Comparison of ENCODE assay signal across 8 mouse cellular contexts in the genomic region with DNA sequence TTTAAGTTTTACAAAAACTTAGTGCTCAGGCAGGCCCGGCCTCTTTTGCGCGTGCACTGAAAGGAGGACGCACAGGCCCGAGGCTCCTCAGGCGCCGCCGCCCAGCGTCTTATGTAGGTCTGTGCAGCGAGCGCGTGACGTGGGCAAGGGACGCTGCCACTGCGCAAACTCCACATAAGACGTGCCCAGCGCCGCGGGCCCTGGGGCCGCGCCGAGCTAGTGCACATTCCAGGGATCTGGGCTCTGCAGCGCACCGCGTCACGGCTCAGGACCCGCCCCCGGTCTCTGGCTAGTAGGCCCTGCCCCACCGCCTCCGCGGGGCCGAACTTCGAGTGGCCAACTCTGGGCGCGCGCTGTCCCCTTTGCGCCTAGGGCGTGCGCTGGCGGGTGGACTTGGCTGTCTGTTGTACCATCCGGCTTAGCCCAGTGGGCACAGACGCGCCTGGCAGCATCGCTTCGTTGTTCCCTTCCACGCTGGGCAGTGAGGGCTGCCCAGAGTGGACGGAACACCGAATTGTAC. TPM values are rescaled to one million over a fixed set of nuclear protein-coding genes. Genes with fewer than 3 reads are reported as not detected.
DNase-seq lines count a peak whose midpoint lies in the region; ATAC-seq and TF ChIP-seq lines count a peak whose summit lies in the region.

No protein-coding gene starts in this region.

- peak; percentile 60 for ATAC-seq in erythroid progenitor cell, adult 5-6 weeks (replicated peaks; ENCODE audit: low FRiP score, poor library complexity, severe bottlenecking)
- peak; percentile 86 for ATAC-seq in heart, embryonic 12.5 days (ENCODE audit: insufficient number of reproducible peaks, low FRiP score)
- peak; percentile 92 for ATAC-seq in kidney, postnatal 0 days (replicated peaks; ENCODE audit: low FRiP score, low read depth)
- peak; percentile 76 for ATAC-seq in liver, embryonic 12.5 days
- peak; percentile 86 for ATAC-seq in stomach, embryonic 15.5 days (ENCODE audit: insufficient read depth, low FRiP score, low read depth)

- H3K9me3 ChIP-seq in heart, embryonic 12.5 days (replicated peaks) = no peaks in the 10 kb centered on the region
- no peaks in the 10 kb centered on the region for H3K9me3 ChIP-seq in kidney, postnatal 0 days (replicated peaks; ENCODE audit: low read length)
- H3K9me3 ChIP-seq in liver, embryonic 12.5 days (replicated peaks) = no peaks in the 10 kb centered on the region
- H3K9me3 ChIP-seq in stomach, embryonic 15.5 days = no peaks in the 10 kb centered on the region

- no peaks in the 10 kb centered on the region for H3K27me3 ChIP-seq in heart, embryonic 12.5 days (replicated peaks)
- no peaks in the 10 kb centered on the region for H3K27me3 ChIP-seq in kidney, postnatal 0 days (ENCODE audit: insufficient read depth, low read length)
- no peaks in the 10 kb centered on the region for H3K27me3 ChIP-seq in liver, embryonic 12.5 days (replicated peaks)
- no peaks in the 10 kb centered on the region for H3K27me3 ChIP-seq in stomach, embryonic 15.5 days (replicated peaks)

- peak; percentile 45 for TF ChIP-seq CTCF in kidney, postnatal 0 days (IDR thresholded peaks at IDR 0.05; ENCODE audit: low read depth)

- WGBS in heart, embryonic 12.5 days = 1% methylated on average over 48 of the region's 48 CpGs
- under 1% methylated on average over 48 of the region's 48 CpGs for WGBS in kidney, postnatal 0 days
- 2% methylated on average over 48 of the region's 48 CpGs for WGBS in liver, embryonic 12.5 days (ENCODE audit: insufficient replicate concordance)
- under 1% methylated on average over 48 of the region's 48 CpGs for WGBS in stomach, embryonic 15.5 days

- DNase-seq in CD4-positive helper T cell, adult 2 months (ENCODE audit: low read depth, low spot score) = peak; percentile 99
- peak; percentile 97 for DNase-seq in brain, embryonic 18.5 days (ENCODE audit: low read depth, low spot score)
- DNase-seq in kidney, postnatal 0 days (ENCODE audit: low spot score) = peak; percentile 100
- DNase-seq in natural killer cell, adult 2 months (ENCODE audit: low spot score in 2 of 2) = peak; percentile 94 to 96

- H3K9ac ChIP-seq in heart, embryonic 12.5 days = peak overlapping the region; percentile 100
- H3K9ac ChIP-seq in kidney, postnatal 0 days (ENCODE audit: low read depth, low read length) = peak overlapping the region; percentile 99
- H3K9ac ChIP-seq in liver, embryonic 12.5 days = peak overlapping the region; percentile 83
- H3K9ac ChIP-seq in stomach, embryonic 15.5 days = peak overlapping the region; percentile 53; the same call in 1 of the 2 replicates

- H3K36me3 ChIP-seq in heart, embryonic 12.5 days = peaks cover 26% of the 10 kb centered on the region
- peaks cover 19% of the 10 kb centered on the region for H3K36me3 ChIP-seq in kidney, postnatal 0 days (ENCODE audit: insufficient read depth, low read length)
- H3K36me3 ChIP-seq in liver, embryonic 12.5 days = peaks cover 21% of the 10 kb centered on the region
- H3K36me3 ChIP-seq in stomach, embryonic 15.5 days = no peaks in the 10 kb centered on the region

- H3K4me2 ChIP-seq in heart, embryonic 12.5 days = peak overlapping the region; percentile 82
- H3K4me2 ChIP-seq in kidney, postnatal 0 days (ENCODE audit: low read length) = peak overlapping the region; percentile 96
- peak overlapping the region; percentile 87 for H3K4me2 ChIP-seq in liver, embryonic 12.5 days
- H3K4me2 ChIP-seq in stomach, embryonic 15.5 days = peak overlapping the region; percentile 65

- H3K4me3 ChIP-seq in heart, embryonic 12.5 days = peak overlapping the region; percentile 97
- H3K4me3 ChIP-seq in kidney, postnatal 0 days (replicated peaks; ENCODE audit: low read depth, low read length) = peak overlapping the region; percentile 67
- H3K4me3 ChIP-seq in liver, embryonic 12.5 days = peak overlapping the region; percentile 96
- peak overlapping the region; percentile 73 for H3K4me3 ChIP-seq in stomach, embryonic 15.5 days (replicated peaks)

- peaks cover 37% of the 10 kb centered on the region for H3K4me1 ChIP-seq in heart, embryonic 12.5 days (replicated peaks)
- H3K4me1 ChIP-seq in kidney, postnatal 0 days (replicated peaks; ENCODE audit: insufficient read depth, low read length) = peaks cover 25% of the 10 kb centered on the region
- H3K4me1 ChIP-seq in liver, embryonic 12.5 days = peaks cover 69% of the 10 kb centered on the region
- peaks cover 35% of the 10 kb centered on the region for H3K4me1 ChIP-seq in stomach, embryonic 15.5 days

- peak overlapping the region; percentile 100 for H3K27ac ChIP-seq in heart, embryonic 12.5 days (ENCODE audit: poor library complexity, severe bottlenecking)
- peak overlapping the region; percentile 100 for H3K27ac ChIP-seq in kidney, postnatal 0 days
- H3K27ac ChIP-seq in liver, embryonic 12.5 days = peak overlapping the region; percentile 97
- H3K27ac ChIP-seq in stomach, embryonic 15.5 days = peak overlapping the region; percentile 97

RNA-seq across cellular contexts. Expression of gene Irf2bp2, which starts 0.8 kb away (rescaled TPM):
- total RNA-seq in erythroid progenitor cell, adult 5-6 weeks (2015; ENCODE audit: low replicate concordance) = 19.8 and 24.7 TPM in 2 replicates
- 8.8 and 18.0 TPM in 2 replicates for total RNA-seq in erythroid progenitor cell, adult 5-6 weeks (2017; ENCODE audit: low replicate concordance)
- polyA plus RNA-seq in heart, embryonic 12.5 days (2016; fragmentation: Nextera tagmentation; extraction: Ambion mirVana) = 8.9 and 9.7 TPM in 2 replicates
- 15.6 and 16.2 TPM in 2 replicates for polyA plus RNA-seq in kidney, postnatal 0 days (2015; fragmentation: Nextera tagmentation; extraction: Ambion mirVana)
- polyA plus RNA-seq in liver, embryonic 12.5 days (2016; fragmentation: Nextera tagmentation; extraction: Ambion mirVana) = 5.5 and 5.6 TPM in 2 replicates
- polyA plus RNA-seq in stomach, embryonic 15.5 days (2015; fragmentation: Nextera tagmentation; extraction: Ambion mirVana) = 12.5 and 13.4 TPM in 2 replicates

Comparison
In these comparisons a context has a peak if more than half of its experiments do, and no peak if none do; other contexts are left out.
1. Peak in every context shown above with its lines: DNase-seq, ATAC-seq, H3K4me3 ChIP-seq and H3K27ac ChIP-seq.